Mouse (Mus musculus) retina, embryonic 14.5 days (tissue): ENCODE data around the gene Gm12248.
"Not testable (repeated sequence)": the region's sequence is repeated elsewhere in the genome, so short reads cannot be mapped to it uniquely, and the experiment has no call there.

Experiments
- DNase-seq: peaks from one replicate; pipeline ENCODE4 v3.0.0-alpha.2; 2015; ENCODE audit warnings: low spot score

The Gm12248 gene

DNA sequence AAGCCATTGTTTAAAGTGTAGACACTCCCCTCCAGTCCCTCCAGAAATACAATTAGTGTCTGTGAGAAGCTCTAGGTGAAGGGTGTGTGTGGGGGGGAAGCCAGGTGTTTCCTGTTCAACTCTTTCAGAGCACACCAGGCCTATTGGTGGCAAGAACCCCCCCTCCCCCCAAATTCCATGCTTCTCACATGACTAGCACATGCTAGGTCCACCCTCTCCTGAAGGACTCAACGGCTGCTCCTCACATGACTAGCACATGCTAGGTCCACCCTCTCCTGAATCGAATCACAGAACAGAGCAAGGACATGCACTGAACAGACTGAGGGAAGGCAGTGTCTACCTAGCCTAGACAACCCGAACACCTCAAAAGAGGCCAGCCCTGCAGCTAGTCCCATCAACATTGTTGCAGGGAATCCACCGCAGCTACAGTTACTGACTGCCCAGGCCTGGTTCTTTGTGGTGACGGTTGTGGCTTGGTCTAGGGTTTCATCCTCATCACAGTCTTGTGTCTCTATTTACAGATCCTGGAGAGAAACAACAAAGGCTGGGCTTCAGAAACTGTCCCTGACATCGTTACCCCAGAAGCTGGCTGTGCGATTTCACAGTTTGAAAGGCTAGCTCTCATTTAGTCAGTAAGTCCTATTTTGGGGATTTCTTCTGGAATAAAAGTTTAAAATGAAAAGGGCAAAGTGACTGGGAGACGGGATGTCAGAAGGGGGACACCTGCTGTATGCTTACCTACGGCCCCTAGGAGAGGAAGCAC is 9.8 kb upstream of the Gm12248 start:
- DNase-seq = peak; percentile 13

DNA sequence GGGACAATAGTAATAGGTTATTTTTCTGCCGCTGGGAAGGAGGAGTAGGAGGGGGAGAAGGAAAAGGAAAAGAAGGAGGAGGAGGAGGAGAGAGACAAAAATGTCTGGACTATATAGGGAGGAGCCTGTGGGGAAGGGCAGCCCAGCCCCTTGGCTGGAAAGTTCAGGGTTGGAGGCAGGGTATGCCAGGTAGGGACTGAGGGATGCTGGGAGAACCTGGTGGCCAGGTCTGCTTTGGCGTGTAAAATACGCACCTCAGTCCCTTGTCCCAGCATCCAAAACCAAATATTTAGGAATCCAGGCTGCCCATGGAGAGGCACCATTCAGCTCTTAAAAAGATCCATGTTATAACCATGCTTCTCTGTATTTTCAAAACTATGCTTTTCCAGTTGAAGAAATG is 9.2 kb upstream of the Gm12248 start:
- DNase-seq = no peak

DNA sequence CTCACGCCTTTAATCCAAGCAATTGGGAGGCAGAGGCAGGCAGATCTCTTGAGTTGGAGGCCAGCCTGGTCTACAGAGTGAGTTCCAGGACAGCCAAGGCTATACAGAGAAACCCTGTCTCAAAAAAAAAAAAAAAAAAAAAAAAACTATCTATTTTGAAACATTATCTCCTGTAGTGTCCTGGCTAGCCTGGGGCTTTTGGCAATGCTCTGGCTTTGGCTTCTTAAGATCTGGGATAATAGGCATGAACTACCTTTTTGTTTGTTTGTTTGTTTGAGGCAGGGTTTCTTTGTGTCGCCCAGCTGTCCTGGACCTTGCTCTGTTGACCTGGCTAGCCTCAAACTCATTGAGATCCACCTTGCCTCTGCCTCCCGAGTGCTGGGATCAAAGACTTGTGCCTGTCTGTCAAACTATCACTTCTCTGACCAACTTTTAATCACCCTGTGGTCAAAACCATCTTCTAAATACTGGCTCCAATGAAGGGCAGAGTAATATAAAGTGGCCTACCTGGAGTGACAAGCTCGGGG is 8.3 kb upstream of the Gm12248 start:
- DNase-seq = no peak

DNA sequence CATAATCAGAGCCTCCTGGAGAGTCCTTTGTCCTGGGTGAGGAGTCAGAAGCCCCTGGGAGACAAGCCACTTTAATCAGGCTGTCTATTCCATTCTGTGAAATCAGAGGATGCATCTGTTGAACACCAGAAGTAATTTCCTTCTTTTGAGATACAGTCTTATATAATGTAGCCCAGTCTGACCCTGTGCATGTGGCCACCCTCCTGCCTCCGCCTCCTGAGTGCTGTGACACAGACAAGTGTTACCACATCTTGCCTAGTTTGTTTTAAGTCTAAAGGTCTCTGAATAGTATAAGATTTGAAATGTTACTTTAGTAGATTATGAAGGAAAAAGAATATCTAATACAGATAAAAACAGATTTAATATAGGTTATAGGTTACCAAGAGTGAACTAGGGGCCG is 7.1 kb upstream of the Gm12248 start:
- no peak for DNase-seq

DNA sequence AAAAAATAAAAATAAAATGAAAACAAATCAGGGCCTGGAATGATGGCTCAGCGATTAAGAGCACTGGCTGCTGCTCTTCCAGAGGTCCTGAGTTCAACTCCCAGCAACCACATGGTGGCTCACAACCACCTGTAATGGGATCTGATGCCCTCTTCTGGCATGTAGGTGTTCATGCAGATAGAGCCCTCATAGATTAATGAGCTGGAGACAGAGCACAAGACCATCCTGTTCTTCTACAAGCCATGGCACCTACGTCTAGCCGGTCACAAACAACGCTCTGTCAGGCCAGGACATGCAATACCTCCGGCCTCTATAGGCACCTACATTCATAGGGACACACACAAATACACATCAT is 5.4 kb upstream of the Gm12248 start:
- DNase-seq = not testable (repeated sequence)

DNA sequence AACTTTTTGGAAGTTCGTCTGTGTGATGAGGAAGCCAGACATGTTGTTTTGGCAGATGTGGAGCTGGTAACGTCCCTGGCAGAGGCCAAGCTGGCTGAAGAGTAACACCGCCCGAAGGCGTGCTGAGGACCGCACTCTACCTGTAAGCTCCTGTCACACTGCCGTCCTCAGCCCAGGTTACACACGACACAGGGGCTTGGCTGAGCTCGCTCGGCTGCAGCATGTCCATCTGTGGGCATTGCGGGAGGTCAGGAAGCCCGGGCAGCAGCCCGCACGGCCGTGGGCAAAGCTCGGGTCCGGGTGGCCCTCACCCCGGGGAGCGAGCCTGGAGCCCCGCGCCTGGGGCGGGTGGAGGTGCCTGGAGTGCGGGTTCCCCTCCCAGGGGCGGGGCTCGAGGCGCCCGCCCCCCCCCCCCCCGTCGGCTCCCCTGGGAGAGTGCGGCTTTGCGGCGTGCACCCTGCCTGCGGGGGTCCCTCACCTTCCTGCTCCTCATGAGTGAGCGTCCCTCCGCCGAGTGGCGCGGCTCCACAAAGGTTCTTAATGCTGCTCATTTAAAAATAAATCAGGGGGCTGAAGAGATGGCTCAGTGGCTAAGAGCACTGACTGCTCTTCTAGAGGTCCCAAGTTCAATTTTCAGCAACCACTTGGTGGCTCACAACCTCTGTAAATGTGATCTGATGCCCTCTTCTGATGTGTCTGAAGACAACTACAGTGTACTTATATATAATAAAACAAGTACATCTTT is 4.9 kb upstream of the Gm12248 start:
- DNase-seq = no peak

DNA sequence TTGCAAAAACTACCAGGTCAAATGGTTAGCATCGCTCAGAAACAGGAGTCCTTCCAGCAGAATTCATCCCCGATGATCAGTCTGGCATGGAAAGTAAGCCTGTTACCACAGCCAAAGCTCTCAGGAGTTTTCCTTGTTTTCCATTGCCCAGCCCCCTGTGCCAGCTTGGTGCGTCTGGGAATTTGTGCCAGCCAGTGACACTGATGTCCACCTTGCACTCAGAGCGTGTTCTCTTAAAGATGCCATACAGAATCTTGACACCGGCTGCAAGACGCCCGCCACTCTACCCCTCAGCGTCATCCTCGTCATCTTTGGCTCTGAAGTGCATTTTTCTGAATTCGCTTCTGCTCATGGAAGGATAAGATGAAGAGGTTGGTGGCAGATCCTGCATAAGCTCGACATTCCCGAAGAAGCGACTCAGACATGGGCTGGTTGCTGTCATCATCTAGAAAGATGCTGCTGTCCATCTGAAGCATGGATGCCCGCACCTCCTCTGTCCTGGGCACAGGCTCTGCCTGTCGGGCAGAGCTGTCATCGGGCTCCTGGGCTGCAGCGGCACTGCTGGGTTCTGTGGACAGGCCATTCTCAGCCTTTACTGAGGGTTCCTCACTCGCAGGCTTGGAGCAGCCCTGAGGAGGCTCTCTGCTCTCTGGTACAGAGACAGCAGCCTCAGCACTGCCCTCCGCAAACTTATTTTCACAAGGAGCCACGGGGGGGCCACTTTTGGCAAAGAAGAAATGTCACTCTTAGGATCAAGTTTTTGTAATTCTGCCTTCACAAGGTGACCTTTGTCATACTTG is 4.1 kb upstream of the Gm12248 start:
- no peak for DNase-seq

DNA sequence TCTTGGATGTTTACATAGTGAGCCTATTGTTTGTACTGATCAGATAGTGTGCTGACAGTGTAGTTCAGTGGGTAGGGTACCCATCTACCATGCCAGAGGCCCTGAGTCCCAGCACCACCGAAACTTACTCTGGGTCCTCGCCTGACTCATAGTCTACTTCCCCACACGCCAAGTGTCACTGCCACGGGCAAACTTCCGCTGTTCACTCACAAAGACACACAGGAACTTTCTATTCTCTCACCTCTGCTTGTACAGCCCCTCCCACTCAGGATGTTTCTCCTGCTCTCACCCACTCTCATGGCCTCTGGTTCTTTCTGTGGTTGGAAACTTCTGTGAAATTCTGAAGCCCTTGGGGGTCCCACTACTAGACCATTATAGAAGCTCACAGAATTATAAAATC is 3.2 kb upstream of the Gm12248 start:
- DNase-seq = no peak

DNA sequence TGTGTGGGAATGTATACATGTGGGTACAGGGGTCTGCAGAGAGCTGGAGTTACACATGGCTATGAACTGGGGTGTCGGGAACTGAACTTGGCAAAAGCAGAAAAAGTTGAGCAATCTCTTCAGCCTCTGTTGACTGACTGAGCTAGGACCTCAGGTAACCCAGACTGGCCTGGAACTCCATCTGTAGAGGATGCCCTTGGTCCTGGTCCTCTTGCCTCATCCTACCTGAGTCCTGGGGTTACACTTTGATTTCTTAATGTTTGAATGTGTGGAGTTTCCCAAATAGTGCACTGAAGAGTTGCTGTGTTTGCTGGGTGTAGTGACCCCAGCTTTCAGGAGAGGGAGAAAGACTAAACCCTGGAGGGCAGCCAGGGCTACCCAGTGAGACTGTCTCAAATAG is 2.6 kb upstream of the Gm12248 start:
- DNase-seq = no peak

DNA sequence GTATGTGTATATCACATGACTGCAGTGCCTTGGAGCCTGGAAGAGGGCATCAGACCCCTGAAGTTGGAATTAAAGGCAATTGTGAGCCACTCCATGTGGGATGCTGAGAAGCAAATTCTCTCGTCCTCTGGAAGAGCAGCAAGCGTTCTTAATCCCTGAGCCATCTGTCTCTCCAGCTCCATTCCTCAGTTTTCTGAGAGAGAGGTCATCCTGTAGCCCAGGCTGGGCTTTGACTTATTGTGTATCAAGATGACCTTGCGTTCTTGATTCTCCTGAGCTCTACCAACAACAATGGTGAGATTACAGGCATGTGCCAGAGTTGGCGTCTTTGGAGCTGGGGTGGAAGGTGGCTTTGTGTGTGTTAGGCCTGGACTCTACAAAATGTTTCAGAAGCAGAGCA is 1.8 kb upstream of the Gm12248 start:
- DNase-seq = peak; percentile 21

DNA sequence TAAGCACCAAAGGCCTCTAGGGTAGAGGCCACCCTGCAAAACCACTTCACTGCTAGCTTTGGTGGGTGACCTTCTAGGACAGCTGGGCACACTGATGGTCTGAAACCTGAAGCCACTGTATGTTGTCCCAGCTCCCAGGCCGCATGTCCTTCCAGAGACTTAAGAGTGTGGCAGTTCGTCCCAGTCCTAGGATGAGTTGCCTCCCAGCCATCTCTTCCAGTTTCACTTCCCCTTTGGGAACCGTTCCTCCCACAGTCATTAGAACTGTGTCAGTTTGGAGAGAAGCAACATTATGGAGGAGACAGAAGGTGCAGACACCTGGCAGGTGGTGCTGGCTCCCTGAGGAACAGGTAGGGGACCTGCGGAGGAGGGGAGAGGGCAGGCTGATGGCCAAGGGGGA is 393 bp downstream of the Gm12248 start:
- no peak for DNase-seq

DNA sequence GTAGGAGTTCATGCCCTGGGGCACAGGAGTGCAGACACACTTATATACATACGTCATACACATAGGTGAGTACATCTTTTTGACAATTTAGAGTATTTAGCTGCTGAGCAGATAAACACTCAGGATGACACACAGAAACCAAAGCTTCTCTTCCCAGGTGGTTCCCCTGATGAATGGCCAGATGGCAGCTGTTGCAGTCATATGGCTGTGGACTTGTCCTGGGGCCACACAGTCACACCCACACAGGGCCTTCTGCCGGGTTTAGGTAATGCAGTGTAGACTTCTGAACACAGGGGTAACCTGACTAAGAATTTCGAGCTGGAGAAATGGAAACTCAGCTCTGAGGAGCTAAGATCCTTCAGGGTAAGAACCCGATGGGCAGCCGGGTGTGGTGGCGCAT is 11.2 kb downstream of the Gm12248 start:
- no peak for DNase-seq

DNA sequence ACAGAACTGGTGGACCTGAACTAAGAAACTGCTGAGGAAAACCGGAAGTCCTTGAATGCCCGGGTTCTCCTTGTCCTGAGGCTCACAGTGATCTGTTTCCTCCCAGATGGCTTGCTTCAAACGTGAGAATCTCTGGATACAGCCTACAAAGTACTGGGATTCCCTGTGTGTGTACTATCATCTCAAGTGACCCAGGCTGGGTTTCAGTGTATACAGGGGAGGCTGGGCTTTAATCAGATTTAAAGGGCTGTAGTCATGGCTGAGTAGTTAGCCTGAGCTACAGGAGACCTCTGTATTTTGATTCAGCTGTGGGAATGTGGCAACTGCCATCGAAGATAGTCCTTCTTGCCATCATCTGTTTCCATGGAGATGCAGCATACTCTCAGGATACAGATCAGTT is 15.7 kb downstream of the Gm12248 start:
- DNase-seq = no peak

DNA sequence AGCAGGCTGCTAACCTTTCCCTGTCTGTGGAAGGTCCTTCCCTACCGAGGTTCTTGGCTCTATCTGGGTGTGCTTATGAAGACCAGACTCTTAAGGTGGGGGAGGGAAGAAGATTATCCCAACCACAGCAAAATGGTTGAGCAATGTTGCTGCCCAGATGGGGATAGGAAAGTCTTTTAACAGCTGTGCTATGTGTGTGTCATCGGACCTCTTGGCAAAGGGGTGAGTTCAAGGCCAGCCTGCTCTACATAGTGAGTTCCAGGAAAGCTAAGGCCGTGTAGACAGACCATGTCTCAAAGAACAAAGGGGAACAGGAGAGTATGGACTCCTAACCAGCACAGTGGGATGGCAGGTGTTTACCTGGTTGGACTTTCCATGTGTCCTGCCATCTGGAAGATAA is 20.0 kb downstream of the Gm12248 start:
- no peak for DNase-seq

DNA sequence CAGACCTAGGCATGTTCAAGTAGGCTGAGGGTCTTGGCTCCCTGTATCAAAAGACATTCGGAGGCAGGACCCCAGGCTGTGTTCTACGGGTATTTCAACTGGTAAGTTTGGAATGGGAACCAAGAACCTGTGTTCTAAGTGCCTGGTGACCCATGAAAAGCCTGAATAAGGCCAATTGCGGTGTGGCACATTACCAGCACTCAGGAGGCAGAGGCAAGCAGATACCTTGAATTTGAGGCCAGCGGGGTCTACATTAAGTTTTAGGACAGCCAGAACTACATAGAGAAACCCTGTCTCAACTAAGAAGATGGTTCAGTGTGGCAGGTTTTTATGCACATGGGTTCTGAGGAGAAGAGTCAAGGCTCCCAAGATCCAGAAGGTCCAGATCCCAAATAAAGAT is 27.9 kb downstream of the Gm12248 start:
- no peak for DNase-seq

DNA sequence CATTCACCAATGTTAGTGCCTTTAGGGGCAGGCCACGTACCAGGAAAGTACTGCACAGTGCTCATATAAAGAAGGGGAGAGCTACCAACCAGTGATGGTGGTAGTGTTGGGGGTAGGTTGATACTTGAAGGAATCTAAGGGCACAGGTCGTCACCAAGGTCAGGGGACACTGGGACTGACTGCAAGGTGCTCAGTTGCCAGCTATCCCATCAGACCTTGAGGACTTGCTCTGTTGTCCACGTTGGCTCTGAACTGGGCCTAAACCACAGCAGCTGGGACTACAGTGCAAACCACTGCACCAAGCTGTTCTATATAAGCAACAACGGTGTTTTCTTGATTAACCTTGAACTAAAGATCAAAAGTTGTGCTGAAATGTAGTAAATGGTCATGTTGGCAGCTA is 30.3 kb downstream of the Gm12248 start:
- no peak for DNase-seq

DNA sequence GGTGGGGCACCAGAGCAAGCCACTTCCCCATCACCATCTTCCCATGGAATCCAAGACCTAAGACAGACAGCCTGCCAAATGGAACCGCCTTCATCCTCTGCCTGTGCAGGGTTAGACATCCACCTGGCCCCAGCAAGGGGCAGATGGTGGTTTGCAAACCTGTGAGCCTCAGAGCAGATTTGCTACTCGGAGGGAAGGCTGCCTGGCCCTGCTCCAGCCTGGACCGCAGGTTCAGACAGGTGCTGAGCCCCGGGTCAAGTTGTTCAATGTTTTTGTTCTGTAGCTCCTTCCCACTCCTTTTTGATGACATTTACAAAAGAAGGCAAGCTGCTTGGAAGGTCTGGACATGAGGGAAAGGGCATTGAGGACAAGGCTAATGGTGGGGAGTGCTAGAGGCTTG is 31.7 kb downstream of the Gm12248 start:
- DNase-seq = not testable (repeated sequence)

DNA sequence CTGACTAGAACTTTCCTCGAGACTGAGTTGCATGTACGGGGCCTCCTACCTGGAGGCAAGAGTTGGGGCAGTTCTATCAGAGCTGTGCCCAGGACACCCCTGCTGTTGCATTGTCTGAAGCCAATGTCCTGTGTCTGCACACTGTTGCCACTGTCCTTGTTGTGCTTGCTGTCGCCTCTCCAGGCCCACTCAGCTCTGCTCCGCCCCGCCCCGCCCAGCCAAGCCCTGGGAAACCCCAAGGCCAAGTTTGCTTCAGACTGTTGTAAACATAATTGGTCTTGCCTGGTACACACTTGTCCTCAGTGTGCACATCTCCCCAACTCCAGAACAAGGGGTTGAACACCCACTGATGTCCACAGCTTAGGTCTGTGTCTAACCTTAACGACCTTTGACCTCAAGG is 33.2 kb downstream of the Gm12248 start:
- DNase-seq = not testable (repeated sequence)

DNA sequence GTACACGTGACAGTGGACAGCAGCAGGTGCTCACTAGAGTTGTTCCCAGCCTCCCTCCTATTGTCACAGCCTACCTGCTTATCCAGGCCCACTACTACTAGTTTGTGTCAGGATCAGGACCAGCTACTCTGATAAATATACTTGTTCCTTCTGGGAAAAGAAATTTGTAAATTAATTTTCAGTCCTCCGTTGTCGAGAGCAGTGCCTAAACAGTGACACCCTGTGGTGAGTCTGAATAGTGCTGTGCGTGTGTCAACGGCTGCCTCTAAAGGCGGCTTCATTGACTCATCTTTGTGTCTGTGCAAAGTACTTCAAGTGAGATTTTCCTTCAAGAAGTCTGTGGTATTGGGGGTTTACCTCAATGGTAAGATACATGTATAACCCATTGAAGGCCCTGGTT is 35.5 kb downstream of the Gm12248 start:
- peak; percentile 74 for DNase-seq

DNA sequence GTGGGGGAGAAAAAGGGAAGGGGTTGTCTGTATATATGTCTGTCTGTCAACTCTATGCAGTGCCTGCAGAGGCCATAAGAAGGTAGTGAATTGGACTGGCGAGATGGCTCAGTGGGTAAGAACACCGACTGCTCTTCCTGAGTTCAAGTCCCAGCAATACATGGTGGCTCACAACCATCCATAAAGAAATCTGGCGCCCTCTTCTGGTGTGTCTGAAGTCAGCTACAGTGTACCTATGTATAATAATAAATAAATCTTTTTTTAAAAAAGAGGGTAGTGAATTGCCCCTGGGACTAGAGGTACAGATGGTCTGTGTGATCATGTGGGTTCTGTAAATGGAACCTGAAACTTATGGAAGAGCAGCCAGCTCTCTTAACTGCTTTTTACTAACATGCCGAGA is 46.5 kb downstream of the Gm12248 start:
- DNase-seq = no peak

DNA sequence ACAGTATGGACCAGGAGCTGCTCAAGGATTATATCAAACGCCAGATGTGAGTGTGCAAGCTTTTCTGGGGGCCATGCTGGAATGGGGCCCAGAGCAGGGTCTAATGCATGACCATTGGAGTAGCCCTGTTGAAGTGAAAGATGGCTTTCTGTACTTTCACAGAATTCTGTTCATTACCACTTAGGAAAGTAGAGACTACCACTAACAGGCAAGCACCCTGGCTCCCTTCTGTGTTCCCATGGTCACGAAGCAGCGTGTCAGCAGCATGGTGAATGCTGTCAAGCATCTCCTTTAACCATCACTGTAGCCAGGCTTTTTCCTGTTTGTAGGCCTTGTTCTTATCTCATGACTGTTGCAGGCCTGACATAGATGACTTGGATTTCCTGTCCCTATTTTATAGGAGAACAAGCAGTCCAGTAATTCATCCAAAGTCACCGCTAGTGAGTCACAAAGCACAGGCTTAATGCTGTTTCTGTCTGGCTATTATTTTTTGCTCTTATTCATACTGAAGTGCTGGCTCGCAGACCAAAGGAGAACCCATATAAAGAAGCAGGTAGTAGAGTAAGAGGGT is 50.0 kb downstream of the Gm12248 start:
- DNase-seq = no peak

DNA sequence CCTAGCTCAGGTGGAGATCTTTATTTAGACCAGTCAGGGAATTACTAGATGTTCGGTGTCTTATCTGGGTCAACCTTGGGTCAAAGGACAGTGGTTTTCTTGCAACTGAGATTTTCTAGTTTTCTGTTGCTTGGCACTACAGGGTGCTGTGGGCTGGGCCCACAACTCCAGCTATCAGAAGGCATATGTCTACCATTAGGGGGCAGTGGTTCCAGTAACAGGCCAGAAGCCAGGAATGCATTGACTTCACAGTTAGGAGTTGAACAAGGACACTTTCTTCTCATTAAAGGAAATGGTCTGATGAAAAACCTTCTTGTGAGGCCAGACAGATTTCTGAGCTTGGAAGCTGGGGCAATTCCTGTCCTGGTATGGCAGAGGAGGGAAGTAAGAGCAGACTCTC is 53.9 kb downstream of the Gm12248 start:
- peak; percentile 45 for DNase-seq
